ENCODE assay signal across 24 mouse cellular contexts in the genomic region with DNA sequence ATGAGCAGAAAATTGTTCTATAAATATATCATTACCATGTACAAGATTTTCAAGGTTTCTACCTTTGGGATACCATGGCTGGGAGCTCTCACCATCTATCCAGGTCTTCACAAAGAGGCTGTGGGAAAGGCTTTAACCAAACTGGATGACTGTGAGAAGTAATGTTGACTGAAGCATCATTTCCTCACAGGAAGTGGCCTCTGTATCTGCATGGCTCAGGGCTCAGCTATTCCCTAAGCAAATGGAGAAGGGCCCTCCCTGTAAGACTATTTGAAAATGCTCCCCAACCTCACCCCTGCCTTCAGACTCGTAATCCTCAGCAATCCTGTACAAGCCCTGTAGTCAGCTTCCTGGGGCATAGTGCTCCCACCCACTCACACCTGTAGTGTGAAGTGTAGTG. TPM values are rescaled to one million over a fixed set of nuclear protein-coding genes. Genes with fewer than 3 reads are reported as not detected.
"Had no signal": no experiment of that assay in that cellular context is flagged by ENCODE, and none has a peak within 500 bp of the region (broad histone marks: within the 10 kb centered on the region; RNA-seq: fewer than 3 reads in every experiment).

No protein-coding gene starts in this region.

- H3K4me3 ChIP-seq: heart, embryonic 10.5 days; heart, embryonic 12.5 days; hindbrain, embryonic 13.5 days; hindbrain, embryonic 15.5 days; intestine, embryonic 15.5 days; kidney, embryonic 15.5 days; limb, embryonic 13.5 days; limb, embryonic 15.5 days; liver, embryonic 12.5 days had no signal

- H3K27me3 ChIP-seq: heart, embryonic 12.5 days; hindbrain, embryonic 13.5 days; hindbrain, embryonic 15.5 days; intestine, embryonic 15.5 days; kidney, embryonic 15.5 days; limb, embryonic 13.5 days; limb, embryonic 15.5 days; liver, embryonic 12.5 days had no signal

- ATAC-seq: hindbrain, postnatal 0 days; intestine, embryonic 15.5 days; liver, embryonic 12.5 days had no signal

- H3K27ac ChIP-seq: heart, embryonic 10.5 days; hindbrain, embryonic 13.5 days; hindbrain, embryonic 15.5 days; hindbrain, postnatal 0 days; intestine, embryonic 15.5 days; kidney, embryonic 15.5 days; kidney, postnatal 0 days; limb, embryonic 13.5 days; limb, embryonic 15.5 days; liver, embryonic 12.5 days had no signal

- DNase-seq: gastrocnemius, postnatal 14 days; gastrocnemius, postnatal 36 days; heart, adult 18-20 months; heart, postnatal 10 days; kidney, adult 11 months; kidney, adult 2 months; kidney, adult 9 months; kidney, postnatal 14 days; kidney, postnatal 36 days; layer of hippocampus, adult 9-11 months; layer of hippocampus, postnatal 36 days; left cerebral cortex, postnatal 4 days had no signal

- H3K9ac ChIP-seq: heart, embryonic 12.5 days; hindbrain, embryonic 13.5 days; hindbrain, embryonic 15.5 days; intestine, embryonic 15.5 days; kidney, embryonic 15.5 days; limb, embryonic 13.5 days; limb, embryonic 15.5 days; liver, embryonic 12.5 days had no signal

- H3K9me3 ChIP-seq: heart, embryonic 10.5 days; hindbrain, embryonic 13.5 days; hindbrain, embryonic 15.5 days; intestine, embryonic 15.5 days; kidney, embryonic 15.5 days; limb, embryonic 13.5 days; limb, embryonic 15.5 days; liver, embryonic 12.5 days had no signal

- H3K4me1 ChIP-seq: hindbrain, embryonic 13.5 days; hindbrain, embryonic 15.5 days; intestine, embryonic 15.5 days; kidney, embryonic 15.5 days; limb, embryonic 13.5 days; limb, embryonic 15.5 days; liver, embryonic 12.5 days had no signal

- H3K36me3 ChIP-seq: hindbrain, embryonic 13.5 days; hindbrain, embryonic 15.5 days; intestine, embryonic 15.5 days; kidney, embryonic 15.5 days; limb, embryonic 13.5 days; limb, embryonic 15.5 days; liver, embryonic 12.5 days had no signal

- H3K4me2 ChIP-seq: heart, embryonic 12.5 days; hindbrain, embryonic 13.5 days; hindbrain, embryonic 15.5 days; intestine, embryonic 15.5 days; kidney, embryonic 15.5 days; limb, embryonic 13.5 days; limb, embryonic 15.5 days; liver, embryonic 12.5 days had no signal

RNA-seq across cellular contexts. Expression of gene Zfp114, which starts 12.8 kb away (rescaled TPM):
- total RNA-seq: heart, adult 18-20 months had no signal
- polyA plus RNA-seq: large intestine, adult 2 months had no signal
